Comparison of ENCODE assay signal across 8 mouse cellular contexts in the genomic region with DNA sequence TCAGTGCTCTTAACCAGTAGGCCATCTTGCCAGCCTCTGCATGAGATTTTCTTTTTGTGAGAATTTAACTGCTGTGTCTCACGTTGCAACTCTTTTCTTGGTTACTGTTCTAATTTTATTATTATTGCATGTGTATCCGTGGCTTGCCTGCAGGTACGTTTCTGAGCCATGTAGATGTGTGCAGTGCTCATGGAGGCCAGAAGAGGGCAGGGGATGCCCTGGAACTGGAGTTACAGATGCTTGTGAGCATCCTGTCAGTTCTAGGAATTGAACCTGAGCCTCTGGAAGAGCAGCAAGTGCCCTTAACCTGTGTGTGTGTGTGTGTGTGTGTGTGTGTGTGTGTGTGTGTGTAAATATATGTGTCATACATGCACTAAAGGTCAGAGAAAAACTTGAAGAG. TPM values are rescaled to one million over a fixed set of nuclear protein-coding genes. Genes with fewer than 3 reads are reported as not detected.
DNase-seq lines count a peak whose midpoint lies in the region; ATAC-seq and TF ChIP-seq lines count a peak whose summit lies in the region.
"Had no signal": no experiment of that assay in that cellular context is flagged by ENCODE, and none has a peak within 500 bp of the region (broad histone marks: within the 10 kb centered on the region; RNA-seq: fewer than 3 reads in every experiment).

No protein-coding gene starts in this region.

- DNase-seq in midbrain, postnatal 0 days (ENCODE audit: low spot score) = peak; percentile 8
- no peak for DNase-seq in midbrain, embryonic 11.5 days (ENCODE audit: low spot score, missing footprints)
- peak; percentile 24 to 31 for DNase-seq in thymus, postnatal 36 days
- no peak for DNase-seq in gastrocnemius, adult 18-20 months (ENCODE audit: low spot score)

- no peak overlapping the region for H3K4me2 ChIP-seq in intestine, postnatal 0 days (replicated peaks; ENCODE audit: low read depth)
- no peak overlapping the region for H3K4me2 ChIP-seq in intestine, embryonic 16.5 days (ENCODE audit: low read depth, low read length)
- H3K4me2 ChIP-seq in midbrain, postnatal 0 days (ENCODE audit: low read depth, low read length, poor library complexity, severe bottlenecking) = no peak overlapping the region
- no peak overlapping the region for H3K4me2 ChIP-seq in midbrain, embryonic 11.5 days
- H3K4me2 ChIP-seq: midbrain, embryonic 13.5 days had no signal

- ATAC-seq in intestine, postnatal 0 days = no peak
- ATAC-seq in intestine, embryonic 16.5 days = no peak
- no peak for ATAC-seq in midbrain, postnatal 0 days (ENCODE audit: low FRiP score)
- ATAC-seq in midbrain, embryonic 11.5 days (ENCODE audit: low FRiP score) = no peak
- 0 out of 2 replicates have a peak, but pooled peaks have one; percentile 54 for ATAC-seq in common myeloid progenitor, adult 5-6 weeks (replicated peaks; ENCODE audit: low read depth, poor library complexity, severe bottlenecking)
- ATAC-seq: midbrain, embryonic 13.5 days had no signal

- no peaks in the 10 kb centered on the region for H3K36me3 ChIP-seq in intestine, postnatal 0 days (ENCODE audit: control insufficient read depth, insufficient read depth)
- H3K36me3 ChIP-seq in intestine, embryonic 16.5 days (ENCODE audit: control insufficient read depth, insufficient read depth, low read length) = no peaks in the 10 kb centered on the region
- no peaks in the 10 kb centered on the region for H3K36me3 ChIP-seq in midbrain, postnatal 0 days (ENCODE audit: insufficient read depth, low read length)
- no peaks in the 10 kb centered on the region for H3K36me3 ChIP-seq in midbrain, embryonic 11.5 days (ENCODE audit: control insufficient read depth, insufficient read depth, low read length)
- H3K36me3 ChIP-seq: midbrain, embryonic 13.5 days had no signal

- 35% methylated on average over 3 of the region's 3 CpGs for WGBS in intestine, postnatal 0 days
- WGBS in intestine, embryonic 16.5 days = 38% methylated on average over 3 of the region's 3 CpGs
- 33% methylated on average over 3 of the region's 3 CpGs for WGBS in midbrain, postnatal 0 days
- WGBS in midbrain, embryonic 11.5 days = 41% methylated on average over 3 of the region's 3 CpGs

- TF ChIP-seq CTCF in intestine, postnatal 0 days (IDR thresholded peaks at IDR 0.05; ENCODE audit: low read depth) = peak; percentile 62
- TF ChIP-seq CTCF in midbrain, postnatal 0 days (IDR thresholded peaks at IDR 0.05) = peak; percentile 62

- no peak overlapping the region for H3K4me3 ChIP-seq in intestine, postnatal 0 days (ENCODE audit: low read depth, low read length)
- no peak overlapping the region for H3K4me3 ChIP-seq in intestine, embryonic 16.5 days (ENCODE audit: low read length)
- H3K4me3 ChIP-seq in midbrain, postnatal 0 days (ENCODE audit: low read depth, low read length) = no peak overlapping the region
- H3K4me3 ChIP-seq in midbrain, embryonic 11.5 days (ENCODE audit: low read depth, low read length) = no peak overlapping the region
- H3K4me3 ChIP-seq: midbrain, embryonic 13.5 days had no signal

- no peak overlapping the region for H3K9ac ChIP-seq in intestine, postnatal 0 days (ENCODE audit: low read depth, low read length)
- no peak overlapping the region for H3K9ac ChIP-seq in intestine, embryonic 16.5 days (ENCODE audit: low read depth, low read length)
- no peak overlapping the region for H3K9ac ChIP-seq in midbrain, postnatal 0 days (replicated peaks; ENCODE audit: low read length, poor library complexity, severe bottlenecking)
- no peak overlapping the region for H3K9ac ChIP-seq in midbrain, embryonic 11.5 days (ENCODE audit: low read length)
- H3K9ac ChIP-seq: midbrain, embryonic 13.5 days had no signal

- H3K9me3 ChIP-seq in intestine, postnatal 0 days (ENCODE audit: control insufficient read depth) = no peaks in the 10 kb centered on the region
- no peaks in the 10 kb centered on the region for H3K9me3 ChIP-seq in intestine, embryonic 16.5 days (ENCODE audit: control insufficient read depth, low read length)
- no peaks in the 10 kb centered on the region for H3K9me3 ChIP-seq in midbrain, postnatal 0 days (ENCODE audit: low read length)
- H3K9me3 ChIP-seq in midbrain, embryonic 11.5 days (ENCODE audit: control insufficient read depth, low read length) = no peaks in the 10 kb centered on the region
- H3K9me3 ChIP-seq: midbrain, embryonic 13.5 days had no signal

- no peak overlapping the region for H3K27ac ChIP-seq in intestine, postnatal 0 days (ENCODE audit: low read depth, low read length)
- no peak overlapping the region for H3K27ac ChIP-seq in intestine, embryonic 16.5 days (ENCODE audit: low read length)
- H3K27ac ChIP-seq in midbrain, postnatal 0 days (ENCODE audit: low read depth, low read length) = no peak overlapping the region
- H3K27ac ChIP-seq in midbrain, embryonic 11.5 days (ENCODE audit: low read depth, low read length) = no peak overlapping the region
- H3K27ac ChIP-seq: midbrain, embryonic 13.5 days had no signal

- no peaks in the 10 kb centered on the region for H3K4me1 ChIP-seq in intestine, postnatal 0 days (replicated peaks; ENCODE audit: control insufficient read depth, insufficient read depth, low read length)
- no peaks in the 10 kb centered on the region for H3K4me1 ChIP-seq in intestine, embryonic 16.5 days (ENCODE audit: control insufficient read depth, insufficient read depth, low read length)
- H3K4me1 ChIP-seq in midbrain, postnatal 0 days (ENCODE audit: insufficient read depth, low read length) = no peaks in the 10 kb centered on the region
- no peaks in the 10 kb centered on the region for H3K4me1 ChIP-seq in midbrain, embryonic 11.5 days (ENCODE audit: control insufficient read depth, insufficient read depth, low read length)
- H3K4me1 ChIP-seq: midbrain, embryonic 13.5 days had no signal

- no peaks in the 10 kb centered on the region for H3K27me3 ChIP-seq in intestine, postnatal 0 days (replicated peaks; ENCODE audit: control insufficient read depth, insufficient read depth, low read length)
- no peaks in the 10 kb centered on the region for H3K27me3 ChIP-seq in intestine, embryonic 16.5 days (replicated peaks; ENCODE audit: control insufficient read depth, insufficient read depth, low read length)
- H3K27me3 ChIP-seq in midbrain, postnatal 0 days (ENCODE audit: insufficient read depth, low read length) = no peaks in the 10 kb centered on the region
- H3K27me3 ChIP-seq in midbrain, embryonic 11.5 days (ENCODE audit: control insufficient read depth, insufficient read depth, low read length) = no peaks in the 10 kb centered on the region
- H3K27me3 ChIP-seq: midbrain, embryonic 13.5 days had no signal

RNA-seq across cellular contexts. Expression of a gene that starts 28.0 kb away (rescaled TPM):
- polyA plus RNA-seq in intestine, postnatal 0 days (2015; fragmentation: Nextera tagmentation; extraction: Ambion mirVana) = 16.2 and 17.1 TPM in 2 replicates
- polyA plus RNA-seq in intestine, embryonic 16.5 days (2015; fragmentation: Nextera tagmentation; extraction: Ambion mirVana) = 36.7 and 39.9 TPM in 2 replicates
- total RNA-seq in midbrain, postnatal 0 days (2014; rRNA removed) = 23.9 and 31.0 TPM in 2 replicates
- polyA plus RNA-seq in midbrain, postnatal 0 days (2015; fragmentation: Nextera tagmentation; extraction: Ambion mirVana) = 33.8 and 35.1 TPM in 2 replicates
- 62.1 and 67.1 TPM in 2 replicates for polyA plus RNA-seq in midbrain, embryonic 11.5 days (2014; fragmentation: Nextera tagmentation; extraction: Ambion mirVana)
- 41.4 and 43.8 TPM in 2 replicates for total RNA-seq in common myeloid progenitor, adult 5-6 weeks (2017)
- 10 to 100 TPM; 74.4 to 79.7 TPM for total RNA-seq in gastrocnemius, adult 18-20 months (2021)

RNA-seq across cellular contexts. Expression of a gene that starts 35.7 kb away (rescaled TPM):
- 0.80 and 1.3 TPM in 2 replicates for polyA plus RNA-seq in intestine, postnatal 0 days (2015; fragmentation: Nextera tagmentation; extraction: Ambion mirVana)
- 2.4 and 3.1 TPM in 2 replicates for polyA plus RNA-seq in intestine, embryonic 16.5 days (2015; fragmentation: Nextera tagmentation; extraction: Ambion mirVana)
- total RNA-seq in midbrain, postnatal 0 days (2014; rRNA removed) = 43.8 and 46.9 TPM in 2 replicates
- 21.5 and 22.3 TPM in 2 replicates for polyA plus RNA-seq in midbrain, postnatal 0 days (2015; fragmentation: Nextera tagmentation; extraction: Ambion mirVana)
- 13.6 and 13.8 TPM in 2 replicates for polyA plus RNA-seq in midbrain, embryonic 11.5 days (2014; fragmentation: Nextera tagmentation; extraction: Ambion mirVana)
- total RNA-seq in common myeloid progenitor, adult 5-6 weeks (2017) = 0.46 and 1.1 TPM in 2 replicates
- total RNA-seq in gastrocnemius, adult 18-20 months (2021) = under 1 TPM; 0.31 to 0.41 TPM

Comparison
In these comparisons a context has a peak if more than half of its experiments do, and no peak if none do; other contexts are left out.
1. DNase-seq: peak in midbrain, postnatal 0 days (single experiment) and thymus, postnatal 36 days (2 of 2); none in midbrain, embryonic 11.5 days (single experiment) and gastrocnemius, adult 18-20 months (single experiment).